Mouse (Mus musculus) common myeloid progenitor, adult 5-6 weeks (primary cell): ENCODE measurements at regions not wholly inside any gene's neighbourhood (a gene's known extent, or its start where the extent isn't known, plus 50 kb on each side); places are given as distances from the start of the nearest gene placed in this dataset.
"Not testable (repeated sequence)": the region's sequence is repeated elsewhere in the genome, so short reads cannot be mapped to it uniquely, and the experiment has no call there.

Source experiments
- ATAC-seq: replicated peaks from 2 replicates; pipeline ENCODE4 v1.8.0; 2016; ENCODE audit warnings: low read depth, mild to moderate bottlenecking, moderate TSS enrichment, inconsistent platforms; ENCODE audit not compliant: poor library complexity, severe bottlenecking

DNA sequence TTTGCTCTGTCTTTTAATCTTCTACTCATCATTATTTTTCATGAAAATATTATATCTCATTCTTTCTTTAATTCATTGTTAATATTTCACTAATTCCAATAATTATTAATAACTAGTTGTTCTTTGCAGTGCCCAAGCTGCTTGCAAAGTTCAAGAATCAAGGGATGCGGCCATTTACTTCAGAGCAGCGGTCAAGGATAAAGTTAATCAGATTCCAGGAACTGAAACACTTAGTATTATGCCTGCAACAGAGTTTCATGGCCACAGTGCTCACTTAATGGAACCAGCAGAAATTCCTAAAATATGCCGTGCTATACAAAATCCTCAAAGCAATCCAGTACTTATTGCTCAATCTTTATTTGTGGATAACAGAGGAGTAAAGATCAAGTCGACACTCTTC is 1389.7 kb upstream of the 1700008P02Rik start:
- no peak for ATAC-seq

DNA sequence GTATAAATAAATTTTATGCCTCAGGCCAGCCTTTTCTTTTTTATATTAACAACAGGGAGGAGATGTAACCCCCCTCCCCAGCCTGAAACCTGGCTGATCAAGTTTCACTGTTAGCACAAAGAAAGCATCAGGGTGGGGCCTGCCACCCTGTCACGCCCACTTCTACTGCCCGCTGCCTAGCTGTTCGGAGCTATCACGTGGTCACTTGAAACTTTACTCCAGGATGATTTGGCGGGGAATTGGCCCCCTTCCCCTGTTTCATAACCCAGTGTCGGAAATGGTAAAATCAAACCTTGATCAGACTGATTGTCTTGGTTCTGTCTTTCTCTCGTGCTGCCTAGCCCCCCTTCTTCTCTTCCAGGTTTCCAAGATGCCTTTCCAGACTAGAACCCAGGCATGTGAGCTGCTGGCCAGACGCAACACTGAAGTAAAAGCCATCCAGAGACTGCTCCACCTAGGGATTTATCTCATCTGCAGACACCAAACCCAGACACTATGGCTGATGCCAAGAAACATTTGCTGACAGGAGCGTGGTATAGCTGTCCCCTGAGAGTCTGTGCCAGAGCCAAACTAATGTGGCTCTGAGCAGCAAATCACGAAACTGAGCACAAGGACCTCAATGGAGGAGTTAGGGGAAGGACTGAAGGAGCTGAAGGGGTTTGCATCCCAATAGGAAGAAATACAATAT is 1386.6 kb upstream of the 1700008P02Rik start:
- ATAC-seq: no peak

DNA sequence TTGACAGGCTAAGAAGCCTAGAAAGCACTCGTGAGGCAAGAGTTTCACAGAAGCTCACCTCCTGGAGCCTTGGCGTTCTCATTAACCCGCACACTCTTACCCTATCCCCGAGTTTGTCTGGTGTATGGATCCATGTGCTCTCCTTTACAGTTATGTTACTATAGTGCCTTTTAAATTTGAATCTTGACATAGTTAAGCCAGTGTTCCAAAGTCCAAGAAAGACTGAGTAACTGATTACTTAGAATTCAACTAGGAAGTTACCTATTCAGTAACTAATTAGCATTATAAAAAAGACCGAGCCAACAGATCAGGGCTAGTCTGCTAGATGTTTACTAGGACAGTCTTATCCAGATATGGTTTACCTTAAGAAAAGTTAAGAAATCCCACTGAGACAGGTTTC is 1386.0 kb upstream of the 1700008P02Rik start:
- no peak for ATAC-seq

DNA sequence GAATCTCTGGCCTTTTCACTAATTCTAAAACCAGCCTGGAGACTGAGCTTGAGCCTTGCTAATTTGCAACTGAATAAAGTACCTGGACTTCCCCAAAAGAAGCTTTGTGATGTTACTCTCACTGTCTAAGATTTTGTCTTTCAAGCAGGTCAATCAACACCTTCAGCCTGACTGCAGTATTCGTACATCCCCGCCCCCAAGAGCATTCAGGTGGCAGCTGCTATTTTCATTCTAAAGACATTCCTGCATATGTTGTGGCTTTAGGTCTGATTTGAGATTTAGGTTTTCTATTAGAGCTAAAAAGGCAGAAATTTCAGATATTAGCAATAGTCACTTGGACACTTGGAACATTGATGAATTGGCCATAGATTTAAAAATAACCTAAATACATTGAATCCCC is 1385.4 kb upstream of the 1700008P02Rik start:
- ATAC-seq: not testable (repeated sequence)

DNA sequence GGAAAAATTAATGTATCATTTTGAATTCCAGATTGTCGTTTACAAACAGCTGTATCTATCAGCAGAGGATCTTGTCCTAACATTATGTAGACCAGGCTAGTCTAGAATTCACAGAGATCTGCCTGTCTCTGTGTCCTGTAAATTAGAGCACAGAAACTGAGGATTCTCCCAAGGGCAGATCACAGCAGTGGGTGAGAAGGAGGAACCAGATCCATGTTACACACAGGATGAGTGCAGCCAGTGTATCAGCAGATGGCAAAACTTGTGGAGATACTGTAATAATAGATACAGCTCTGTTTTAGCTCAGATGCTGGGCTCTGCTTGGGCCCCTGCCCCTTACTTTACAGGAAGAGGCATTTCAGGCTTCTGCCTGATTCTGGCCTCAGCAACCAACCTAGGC is 1384.0 kb upstream of the 1700008P02Rik start:
- ATAC-seq: no peak

DNA sequence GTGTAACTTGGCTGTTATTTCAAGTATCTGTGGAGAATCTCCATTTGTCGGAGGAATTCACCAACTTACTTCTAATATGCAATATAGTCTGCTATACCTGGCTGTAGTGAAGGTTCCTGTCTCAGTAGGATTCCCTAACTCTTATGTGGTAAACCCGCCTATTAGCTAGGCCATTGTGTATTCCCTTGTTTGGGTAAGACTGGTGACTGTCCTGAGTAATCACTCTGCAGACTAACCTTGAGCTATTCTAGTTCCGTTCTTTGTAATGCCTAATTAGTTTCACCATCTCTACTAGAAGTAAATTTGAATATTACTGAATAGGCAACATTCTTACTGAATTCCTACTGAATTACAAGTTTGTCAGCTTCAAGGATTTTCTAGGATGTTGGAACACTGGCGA is 1380.8 kb upstream of the 1700008P02Rik start:
- ATAC-seq: no peak

DNA sequence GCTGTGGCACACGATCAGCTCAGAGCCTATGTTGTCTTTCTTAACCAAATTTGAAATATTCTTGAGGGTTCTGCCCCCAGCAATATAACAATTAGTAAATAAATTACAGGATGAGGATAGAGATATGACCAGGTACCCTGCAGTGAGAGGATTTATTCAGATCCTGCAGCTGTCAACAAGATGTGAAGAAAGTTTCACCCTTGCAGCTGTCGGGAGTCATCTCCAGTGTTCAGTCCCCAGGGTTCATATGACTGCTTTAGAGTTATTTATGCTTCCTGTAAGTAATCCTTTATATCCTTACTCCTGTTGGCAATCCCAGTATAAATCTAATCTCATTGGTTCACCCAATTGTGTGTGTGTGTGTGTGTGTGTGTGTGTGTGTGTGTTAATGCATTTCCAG is 1372.1 kb upstream of the 1700008P02Rik start:
- no peak for ATAC-seq

DNA sequence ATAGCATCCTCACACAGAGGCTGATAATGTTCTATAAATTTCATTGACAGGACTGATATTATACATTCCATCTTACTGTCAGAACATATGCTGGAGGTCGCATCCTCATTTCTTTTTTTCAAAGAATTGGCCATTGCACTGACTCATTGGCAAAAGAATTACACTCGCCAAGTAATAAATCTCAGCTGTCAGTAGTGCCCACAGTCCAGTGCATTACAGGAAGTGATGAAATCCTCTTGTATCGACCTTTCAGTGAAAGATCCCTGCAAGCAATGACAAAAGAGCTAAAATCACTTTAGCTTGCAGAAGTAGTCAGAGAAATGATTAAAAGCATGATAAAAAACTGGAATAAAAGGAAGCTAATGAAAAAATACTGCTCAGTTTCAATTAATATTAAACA is 1353.0 kb upstream of the 1700008P02Rik start:
- no peak for ATAC-seq

DNA sequence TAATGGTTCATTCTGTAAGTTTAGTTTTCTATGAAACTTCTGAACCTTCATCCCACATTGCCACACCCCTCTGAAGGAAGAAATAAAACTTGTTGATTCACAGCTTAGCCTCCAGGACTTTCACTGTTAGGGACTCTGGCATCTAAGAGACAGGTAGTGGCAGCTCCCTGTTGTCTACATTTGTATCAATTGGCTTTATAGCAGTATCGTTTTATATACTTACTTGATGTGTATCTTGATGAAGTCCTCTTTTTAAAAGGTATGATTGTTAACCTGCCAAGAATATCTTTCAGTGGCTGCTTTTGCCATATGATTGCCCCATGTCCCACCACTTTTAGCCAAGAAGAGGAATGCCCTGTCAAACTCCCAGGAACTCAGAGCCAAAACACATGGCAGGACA is 1333.7 kb upstream of the 1700008P02Rik start:
- no peak for ATAC-seq

DNA sequence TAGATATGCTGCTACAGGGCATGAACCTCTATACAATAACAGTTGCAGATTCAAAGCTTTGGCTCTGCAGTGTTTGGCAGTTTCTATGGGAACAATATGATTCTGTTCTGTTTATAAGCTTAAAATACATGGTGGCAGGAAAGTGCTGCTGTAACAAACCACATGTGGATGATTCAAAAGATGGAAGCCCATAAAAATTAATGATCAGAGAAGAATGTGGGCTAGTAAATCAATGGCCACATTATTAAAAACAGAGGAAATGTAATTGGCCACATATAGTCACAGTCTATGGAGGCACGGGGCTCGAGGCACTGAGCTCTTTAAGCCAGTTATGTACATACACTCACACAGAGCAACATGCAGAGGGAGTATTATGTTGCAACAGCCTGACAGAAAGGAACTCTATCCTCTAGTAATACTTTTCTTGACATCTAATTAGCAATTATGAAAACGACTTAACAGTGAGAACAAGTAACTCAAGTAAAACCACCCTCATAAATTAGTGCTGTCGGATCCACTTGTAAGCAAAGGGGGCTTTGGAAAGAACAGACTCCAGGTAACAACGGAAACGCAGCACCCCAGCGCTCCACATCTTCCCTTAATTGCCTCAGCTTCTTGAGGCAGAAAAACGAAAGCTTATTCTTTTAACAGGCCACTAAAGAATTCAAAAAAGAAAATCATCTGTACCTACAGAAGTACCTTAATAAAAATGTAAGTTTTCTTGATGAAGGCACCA is 1323.6 kb upstream of the 1700008P02Rik start:
- no peak for ATAC-seq
